Comparison of ENCODE assay signal across 9 mouse cellular contexts in genomic region chr11:35837156-35838126, GRCm38 (mm10). TPM values are rescaled to one million over a fixed set of nuclear protein-coding genes. Genes with fewer than 3 reads are reported as not detected.
DNase-seq lines count a peak whose midpoint lies in the region; ATAC-seq and TF ChIP-seq lines count a peak whose summit lies in the region.
"Had no signal": no experiment of that assay in that cellular context is flagged by ENCODE, and none has a peak within 500 bp of the region (broad histone marks: within the 10 kb centered on the region; RNA-seq: fewer than 3 reads in every experiment).

No protein-coding gene starts in this region.

- WGBS in hindbrain, embryonic 14.5 days, result 85% methylated on average over 5 of the region's 5 CpGs
- WGBS in midbrain, embryonic 16.5 days, result 92% methylated on average over 5 of the region's 5 CpGs

- H3K27ac ChIP-seq in layer of hippocampus, adult 2 months, result peak overlapping the region; percentile 40; the same call in 1 of the 2 replicates
- peak overlapping the region; percentile 62 for H3K27ac ChIP-seq in hindbrain, embryonic 14.5 days
- H3K27ac ChIP-seq in midbrain, embryonic 16.5 days (ENCODE audit: low read length), result peak overlapping the region; percentile 33
- H3K27ac ChIP-seq: stomach, embryonic 15.5 days had no signal

- peak overlapping the region; percentile 48 for H3K9ac ChIP-seq in hindbrain, embryonic 14.5 days
- no peak overlapping the region for H3K9ac ChIP-seq in midbrain, embryonic 16.5 days (ENCODE audit: low read depth, low read length)
- H3K9ac ChIP-seq: stomach, embryonic 15.5 days had no signal

- no peak for ATAC-seq in hindbrain, embryonic 14.5 days (ENCODE audit: low FRiP score)
- no peak for ATAC-seq in midbrain, embryonic 16.5 days

- TF ChIP-seq CTCF in layer of hippocampus, adult 2 months (conservative IDR thresholded peaks at IDR 0.05), result peak; percentile 46

- no peaks in the 10 kb centered on the region for H3K27me3 ChIP-seq in hindbrain, embryonic 14.5 days (ENCODE audit: control insufficient read depth, insufficient read depth, low read length)
- H3K27me3 ChIP-seq in midbrain, embryonic 16.5 days (ENCODE audit: control insufficient read depth, insufficient read depth, low read depth, low read length), result no peaks in the 10 kb centered on the region
- H3K27me3 ChIP-seq: stomach, embryonic 15.5 days had no signal

- no peak overlapping the region for H3K4me3 ChIP-seq in layer of hippocampus, adult 2 months
- peak overlapping the region; percentile 27; the same call in 1 of the 2 replicates for H3K4me3 ChIP-seq in hindbrain, embryonic 14.5 days (replicated peaks; ENCODE audit: low read length)
- H3K4me3 ChIP-seq in midbrain, embryonic 16.5 days (ENCODE audit: low read depth, low read length), result no peak overlapping the region

- no peaks in the 10 kb centered on the region for H3K9me3 ChIP-seq in hindbrain, embryonic 14.5 days (ENCODE audit: control insufficient read depth, low read length)
- H3K9me3 ChIP-seq in midbrain, embryonic 16.5 days (replicated peaks; ENCODE audit: control insufficient read depth, low read length, poor library complexity, severe bottlenecking), result no peaks in the 10 kb centered on the region; the same call in 1 of the 2 replicates
- H3K9me3 ChIP-seq: stomach, embryonic 15.5 days had no signal

- H3K4me2 ChIP-seq in hindbrain, embryonic 14.5 days (replicated peaks), result peak overlapping the region; percentile 56
- peak overlapping the region; percentile 64 for H3K4me2 ChIP-seq in midbrain, embryonic 16.5 days (ENCODE audit: low read length)

- H3K36me3 ChIP-seq in hindbrain, embryonic 14.5 days (replicated peaks; ENCODE audit: control insufficient read depth, insufficient read depth), result peaks cover 16% of the 10 kb centered on the region
- 0 out of 2 replicates have a peak, but pooled peaks cover 4% of the 10 kb centered on the region for H3K36me3 ChIP-seq in midbrain, embryonic 16.5 days (ENCODE audit: control insufficient read depth, insufficient read depth, low read length)

- no peak for DNase-seq in layer of hippocampus, adult 2 months (ENCODE audit: low spot score in 2 of 2)
- no peak for DNase-seq in layer of hippocampus, adult 18-20 months (ENCODE audit: low spot score in 2 of 2)
- peak; percentile 8 for DNase-seq in adipocyte (ENCODE audit: low spot score)
- no peak for DNase-seq in hindbrain, embryonic 14.5 days (ENCODE audit: low spot score)
- DNase-seq in cerebellum, adult 11 months, result no peak
- no peak for DNase-seq in adrenal gland, adult 8-10 months

- H3K4me1 ChIP-seq in hindbrain, embryonic 14.5 days (replicated peaks; ENCODE audit: control insufficient read depth, insufficient read depth, low read length), result peaks cover 8% of the 10 kb centered on the region
- peaks cover 19% of the 10 kb centered on the region for H3K4me1 ChIP-seq in midbrain, embryonic 16.5 days (ENCODE audit: control insufficient read depth, insufficient read depth, low read length)

RNA-seq across cellular contexts. Expression of gene Rars, which starts 3.1 kb away (rescaled TPM):
- total RNA-seq in layer of hippocampus, adult 2 months (2021), result 10 to 100 TPM; 45.6 to 53.6 TPM
- total RNA-seq in layer of hippocampus, adult 18-20 months (2021), result 10 to 100 TPM; 51.4 to 53.5 TPM
- polyA plus RNA-seq in hindbrain, embryonic 14.5 days (2014; fragmentation: Nextera tagmentation; extraction: Ambion mirVana), result 72.1 and 75.3 TPM in 2 replicates
- 70.2 and 71.9 TPM in 2 replicates for polyA plus RNA-seq in midbrain, embryonic 16.5 days (2015; fragmentation: Nextera tagmentation; extraction: Ambion mirVana)
- total RNA-seq in adrenal gland, adult 8-10 months (2022), result 10 to 100 TPM; 67.5 to 76.1 (median 74.2) TPM

RNA-seq across cellular contexts. Expression of gene Fbll1, which starts 38.8 kb away (rescaled TPM):
- 10 to 100 TPM; 42.9 to 48.9 TPM for total RNA-seq in layer of hippocampus, adult 2 months (2021)
- 10 to 100 TPM; 44.5 to 46.2 TPM for total RNA-seq in layer of hippocampus, adult 18-20 months (2021)
- 34.3 and 36.9 TPM in 2 replicates for polyA plus RNA-seq in hindbrain, embryonic 14.5 days (2014; fragmentation: Nextera tagmentation; extraction: Ambion mirVana)
- polyA plus RNA-seq in midbrain, embryonic 16.5 days (2015; fragmentation: Nextera tagmentation; extraction: Ambion mirVana), result 18.9 and 20.5 TPM in 2 replicates
- total RNA-seq in adrenal gland, adult 8-10 months (2022), result 1 to 10 TPM in 1 of 4 experiments, under 1 TPM in 3; 0.31 to 1.1 (median 0.94) TPM
- total RNA-seq: neutrophil, adult 5-6 weeks had no signal

Comparison
In these comparisons a context has a peak if more than half of its experiments do, and no peak if none do; other contexts are left out.
1. RNA of gene Fbll1, which starts 38.8 kb away (total RNA-seq): 42.9 to 48.9 TPM in layer of hippocampus, adult 2 months and 44.5 to 46.2 TPM in layer of hippocampus, adult 18-20 months; 0.31 to 1.1 TPM in adrenal gland, adult 8-10 months; every median in the first group is over 10 times any median in the second.
2. Peak in every context shown above with its lines, with median percentiles within 50 percentile points of each other: H3K27ac ChIP-seq.